Mouse (Mus musculus): ENCODE measurements around the gene Terb1. TPM values are rescaled to one million over a fixed set of nuclear protein-coding genes. Genes with fewer than 3 reads are reported as not detected.
A peak's percentile ranks its signal among the peaks of the same experiment; 100 is the strongest.

Terb1 gene
- polyA plus RNA-seq, 1 experiment from 2014 or later, result 0.18 TPM

GRCm38 (mm10) chr8:104534779-104535141 lies 25.1 kb upstream of the Terb1 start:
- Histone ChIP-seq H3K27ac (no peak overlapping the region), H3K9ac (no peak overlapping the region), H3K4me1 (peaks cover 15% of the 10 kb centered on the region; the same call in 1 of the 2 replicates), H3K36me3 (peaks cover 9% of the 10 kb centered on the region), H3K4me2 (replicated peaks) (peak overlapping the region; percentile 72), H3K9me3 (no peaks in the 10 kb centered on the region), H3K4me3 (peak overlapping the region; percentile 86), H3K27me3 (replicated peaks) (peaks cover 13% of the 10 kb centered on the region)
- peak; percentile 61 for ATAC-seq (ENCODE audit: low FRiP score, low read depth)
- WGBS, result 14% methylated on average over 9 of the region's 9 CpGs

- Histone ChIP-seq H3K9ac (peak within 1 kb of the TSS; percentile 89), H3K4me2 (replicated peaks) (peak within 1 kb of the TSS; percentile 72), H3K4me1 (peaks cover 15% of the 10 kb centered on the region; the same call in 1 of the 2 replicates), H3K36me3 (peaks cover 14% of the 10 kb centered on the region), H3K4me3 (peak within 1 kb of the TSS; percentile 86), H3K27me3 (replicated peaks) (peaks cover 7% of the 10 kb centered on the region), H3K9me3 (no peaks in the 10 kb centered on the region), H3K27ac (peak within 1 kb of the TSS; percentile 38; the same call in 1 of the 2 replicates)
- ATAC-seq (ENCODE audit: low FRiP score, low read depth), result peak; percentile 98
- under 1% methylated on average over 70 of the region's 70 CpGs for WGBS
These were observed 24.5 kb upstream of the Terb1 start, which contains the start of the genes Nae1 and Car7 for GRCm38 (mm10) chr8:104533971-104534778. Gene Nae1, minus strand, starts transcription at chr8:104534637. Gene Car7, plus strand, starts transcription at chr8:104534689.

GRCm38 (mm10) chr8:104533551-104533950 lies 23.8 kb upstream of the Terb1 start:
- ATAC-seq (ENCODE audit: low FRiP score, low read depth), result peak; percentile 30; the same call in 1 of the 2 replicates
- H3K27ac ChIP-seq, result no peak overlapping the region

GRCm38 (mm10) chr8:104529671-104530070 lies 20.0 kb upstream of the Terb1 start:
- Histone ChIP-seq H3K4me2 (replicated peaks) (no peak overlapping the region), H3K9me3 (no peaks in the 10 kb centered on the region), H3K9ac (no peak overlapping the region), H3K4me1 (peaks cover 12% of the 10 kb centered on the region; the same call in 1 of the 2 replicates), H3K4me3 (no peak overlapping the region), H3K27ac (no peak overlapping the region), H3K36me3 (peaks cover 32% of the 10 kb centered on the region), H3K27me3 (replicated peaks) (no peaks in the 10 kb centered on the region)
- ATAC-seq (ENCODE audit: low FRiP score, low read depth), result no peak
- WGBS, result 96% methylated on average over 6 of the region's 6 CpGs

More at GRCm38 (mm10) chr8:104533551-104533950, 23.8 kb upstream of the Terb1 start:
- Histone ChIP-seq H3K9me3 (no peaks in the 10 kb centered on the region), H3K4me1 (peaks cover 15% of the 10 kb centered on the region; the same call in 1 of the 2 replicates), H3K9ac (peak overlapping the region; percentile 89), H3K27me3 (replicated peaks) (peaks cover under 1% of the 10 kb centered on the region; the same call in 1 of the 2 replicates), H3K4me3 (peak overlapping the region; percentile 86), H3K4me2 (replicated peaks) (peak overlapping the region; percentile 72), H3K36me3 (peaks cover 16% of the 10 kb centered on the region)
- WGBS, result 23% methylated on average over 7 of the region's 7 CpGs

GRCm38 (mm10) chr8:104517872-104518271 lies 8.2 kb upstream of the Terb1 start:
- peaks cover 52% of the 10 kb centered on the region for H3K36me3 ChIP-seq

GRCm38 (mm10) chr8:104510134-104510533 lies 424 bp upstream of the Terb1 start:
- H3K4me1 ChIP-seq, result peaks cover 10% of the 10 kb centered on the region
- peak overlapping the region; percentile 100 for H3K4me2 ChIP-seq (replicated peaks)
- no peaks in the 10 kb centered on the region for H3K9me3 ChIP-seq
- H3K9ac ChIP-seq, result no peak overlapping the region
- H3K4me3 ChIP-seq, result no peak overlapping the region
- WGBS, result 71% methylated on average over 3 of the region's 3 CpGs
- H3K36me3 ChIP-seq, result peaks cover 17% of the 10 kb centered on the region
- no peak overlapping the region for H3K27ac ChIP-seq
- no peak for ATAC-seq (ENCODE audit: low FRiP score, low read depth)
- H3K27me3 ChIP-seq (replicated peaks), result no peaks in the 10 kb centered on the region

More at GRCm38 (mm10) chr8:104517872-104518271, 8.2 kb upstream of the Terb1 start:
- no peak overlapping the region for H3K4me2 ChIP-seq (replicated peaks)
- no peak for ATAC-seq (ENCODE audit: low FRiP score, low read depth)
- no peaks in the 10 kb centered on the region for H3K27me3 ChIP-seq (replicated peaks)
- H3K4me1 ChIP-seq, result no peaks in the 10 kb centered on the region
- WGBS, result 93% methylated on average over 5 of the region's 5 CpGs
- no peak overlapping the region for H3K9ac ChIP-seq
- H3K27ac ChIP-seq, result no peak overlapping the region
- no peaks in the 10 kb centered on the region for H3K9me3 ChIP-seq
- H3K4me3 ChIP-seq, result no peak overlapping the region

- Histone ChIP-seq H3K4me1 (no peaks in the 10 kb centered on the region), H3K4me3 (no peak overlapping the region), H3K27me3 (replicated peaks) (no peaks in the 10 kb centered on the region), H3K9ac (no peak overlapping the region), H3K36me3 (no peaks in the 10 kb centered on the region), H3K27ac (no peak overlapping the region), H3K9me3 (no peaks in the 10 kb centered on the region), H3K4me2 (replicated peaks) (no peak overlapping the region)
- ATAC-seq (ENCODE audit: low FRiP score, low read depth), result no peak
- WGBS, result 63% methylated on average over 1 of the region's 1 CpGs
These were observed 30.6 kb downstream of the Terb1 start for GRCm38 (mm10) chr8:104479091-104479490.

- Histone ChIP-seq H3K4me1 (no peaks in the 10 kb centered on the region), H3K9me3 (no peaks in the 10 kb centered on the region), H3K4me3 (no peak overlapping the region), H3K27ac (no peak overlapping the region), H3K27me3 (replicated peaks) (no peaks in the 10 kb centered on the region), H3K36me3 (no peaks in the 10 kb centered on the region), H3K9ac (no peak overlapping the region), H3K4me2 (replicated peaks) (no peak overlapping the region)
- no peak for ATAC-seq (ENCODE audit: low FRiP score, low read depth)
- 77% methylated on average over 3 of the region's 3 CpGs for WGBS
These were observed 37.2 kb downstream of the Terb1 start for GRCm38 (mm10) chr8:104472465-104472864.

GRCm38 (mm10) chr8:104467463-104467862 lies 42.2 kb downstream of the Terb1 start:
- Histone ChIP-seq H3K4me3 (no peak overlapping the region), H3K9me3 (no peaks in the 10 kb centered on the region), H3K9ac (no peak overlapping the region), H3K27me3 (replicated peaks) (no peaks in the 10 kb centered on the region), H3K4me1 (no peaks in the 10 kb centered on the region), H3K4me2 (replicated peaks) (no peak overlapping the region), H3K36me3 (no peaks in the 10 kb centered on the region), H3K27ac (no peak overlapping the region)
- ATAC-seq (ENCODE audit: low FRiP score, low read depth), result no peak
- 77% methylated on average over 2 of the region's 2 CpGs for WGBS

GRCm38 (mm10) chr8:104452177-104452576 lies 57.5 kb downstream of the Terb1 start:
- no peak for ATAC-seq (ENCODE audit: low FRiP score, low read depth)
- Histone ChIP-seq H3K9ac (no peak overlapping the region), H3K4me3 (no peak overlapping the region), H3K9me3 (no peaks in the 10 kb centered on the region), H3K4me2 (replicated peaks) (no peak overlapping the region), H3K36me3 (no peaks in the 10 kb centered on the region), H3K4me1 (no peaks in the 10 kb centered on the region), H3K27me3 (replicated peaks) (no peaks in the 10 kb centered on the region), H3K27ac (no peak overlapping the region)
- 90% methylated on average over 3 of the region's 3 CpGs for WGBS

- WGBS, result 88% methylated on average over 3 of the region's 3 CpGs
- H3K27me3 ChIP-seq (replicated peaks), result no peaks in the 10 kb centered on the region
- H3K27ac ChIP-seq, result no peak overlapping the region
- ATAC-seq (ENCODE audit: low FRiP score, low read depth), result no peak
- no peaks in the 10 kb centered on the region for H3K36me3 ChIP-seq
- H3K4me1 ChIP-seq, result no peaks in the 10 kb centered on the region
- no peak overlapping the region for H3K4me3 ChIP-seq
- H3K9ac ChIP-seq, result no peak overlapping the region
- no peaks in the 10 kb centered on the region for H3K9me3 ChIP-seq
- no peak overlapping the region for H3K4me2 ChIP-seq (replicated peaks)
These were observed 60.9 kb downstream of the Terb1 start for GRCm38 (mm10) chr8:104448796-104449195.

- Histone ChIP-seq H3K4me3 (no peak overlapping the region), H3K9ac (no peak overlapping the region), H3K36me3 (no peaks in the 10 kb centered on the region), H3K27ac (no peak overlapping the region), H3K4me1 (peaks cover 8% of the 10 kb centered on the region), H3K4me2 (replicated peaks) (no peak overlapping the region), H3K9me3 (no peaks in the 10 kb centered on the region), H3K27me3 (replicated peaks) (no peaks in the 10 kb centered on the region)
- WGBS, result 86% methylated on average over 3 of the region's 3 CpGs
- ATAC-seq (ENCODE audit: low FRiP score, low read depth), result no peak
These were observed 63.7 kb downstream of the Terb1 start for GRCm38 (mm10) chr8:104446016-104446415.

All from neural tube, embryonic 12.5 days (tissue).